Mouse (Mus musculus) embryo, embryonic 9.5 days (tissue): Measurements from ENCODE around the gene Cpm.

Source experiments
- DNase-seq: peaks from one replicate; pipeline ENCODE4 v3.0.0-alpha.2; 2017; ENCODE audit errors: extremely low spot score

The Cpm gene

DNA sequence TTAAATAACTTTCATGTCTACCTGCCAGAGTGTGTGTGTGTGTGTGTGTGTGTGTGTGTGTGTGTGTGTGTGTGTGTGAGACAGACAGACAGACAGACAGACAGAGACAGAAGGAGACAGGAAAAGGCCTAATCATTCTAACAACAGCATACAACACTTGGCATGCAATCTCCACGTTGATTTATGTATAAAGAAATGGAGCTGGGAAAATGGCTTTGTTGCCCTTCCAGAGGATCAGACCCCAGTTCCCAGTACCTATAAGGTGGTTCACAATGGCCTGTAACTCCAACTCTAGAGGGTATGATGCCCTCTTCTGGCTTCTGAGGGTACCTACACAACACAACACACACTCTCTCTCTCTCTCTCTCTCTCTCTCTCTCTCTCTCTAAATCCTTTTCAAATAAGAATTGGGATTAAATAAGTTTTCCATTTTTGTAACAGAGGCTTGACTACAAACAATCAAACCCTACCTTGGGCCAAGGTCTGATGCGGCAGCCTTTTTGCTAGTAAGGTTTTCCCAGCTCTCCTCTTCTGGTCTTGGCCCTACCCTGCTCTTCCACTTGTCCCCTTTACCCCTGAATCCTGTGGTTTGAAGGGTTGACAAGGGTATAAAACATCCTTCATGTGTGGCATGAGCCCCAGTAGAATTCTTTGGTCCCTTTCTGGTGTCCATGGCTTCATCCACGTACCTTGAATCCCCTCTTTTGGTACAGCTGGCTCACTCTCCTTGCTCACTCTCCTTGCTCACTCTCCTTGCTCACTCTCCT, 6.7 kb downstream of the Cpm start:
- DNase-seq: no peak

DNA sequence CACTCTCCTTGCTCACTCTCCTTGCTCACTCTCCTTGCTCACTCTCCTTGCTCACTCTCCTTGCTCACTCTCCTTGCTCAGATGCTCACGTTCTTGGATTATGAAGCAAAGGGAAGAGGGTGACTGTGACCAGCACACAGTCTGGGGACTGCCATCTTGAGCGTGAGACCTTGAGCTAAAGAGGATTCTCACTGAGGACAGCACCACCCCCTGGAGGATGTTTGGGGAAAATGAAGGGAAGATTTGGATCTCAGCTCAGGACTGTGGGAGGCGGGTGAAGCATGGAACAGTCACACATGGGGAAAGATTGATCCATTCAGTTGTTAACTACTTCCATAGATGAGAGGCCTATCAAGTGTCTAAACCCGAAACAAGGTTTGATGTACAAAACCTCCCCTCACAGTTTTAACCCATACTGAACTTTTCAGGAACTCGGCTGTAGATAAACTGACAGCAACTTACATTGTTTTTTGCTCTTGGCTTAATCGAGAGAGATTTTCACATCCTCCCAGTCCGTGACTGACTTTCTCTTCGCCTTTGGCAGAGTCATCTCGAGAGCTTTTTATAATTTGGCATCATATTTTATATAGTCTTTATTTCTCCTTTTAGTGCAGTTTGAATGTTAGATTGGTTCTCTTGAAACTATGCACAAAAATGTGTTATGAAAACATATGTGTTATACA, 7.9 kb downstream of the Cpm start:
- no peak for DNase-seq

DNA sequence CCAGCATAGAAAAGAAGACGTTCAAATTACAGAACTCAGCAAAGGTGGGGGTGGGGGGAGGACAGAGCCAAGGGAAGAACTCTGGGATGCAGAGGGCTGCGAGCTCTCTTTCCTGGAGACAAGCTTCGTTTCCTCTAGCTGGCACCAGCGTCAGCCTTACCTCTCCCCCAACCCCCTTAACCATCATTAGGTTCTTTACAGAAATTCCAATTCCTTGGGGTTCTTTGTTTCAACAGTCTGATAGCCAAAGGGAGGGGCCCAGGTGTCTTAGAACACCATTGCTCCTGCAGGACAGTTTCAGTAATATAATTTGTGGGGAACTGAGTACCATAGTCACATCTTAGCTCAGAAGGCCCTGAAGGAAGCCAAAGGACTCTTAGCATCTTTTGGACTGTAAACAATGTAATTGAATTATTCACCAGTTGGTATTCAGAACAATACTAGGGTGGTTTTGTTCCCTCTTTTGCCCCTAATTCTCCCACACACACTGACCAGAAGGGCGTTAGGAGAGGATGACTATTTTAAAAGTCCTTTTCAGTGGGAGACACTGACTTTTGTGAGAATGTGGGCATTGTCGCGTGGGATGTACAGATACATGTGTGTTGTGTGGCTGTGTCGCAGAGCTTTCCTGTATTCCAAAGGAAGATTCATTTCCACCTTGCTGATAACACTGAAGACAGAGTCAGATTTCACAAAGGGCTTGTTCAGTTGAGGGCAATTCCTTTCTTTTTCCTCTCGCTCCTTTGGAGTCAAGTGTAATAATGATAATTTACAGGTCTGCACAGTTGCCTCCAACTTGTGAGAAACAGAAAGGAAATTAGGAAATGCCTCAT, 8.7 kb downstream of the Cpm start:
- DNase-seq: no peak

DNA sequence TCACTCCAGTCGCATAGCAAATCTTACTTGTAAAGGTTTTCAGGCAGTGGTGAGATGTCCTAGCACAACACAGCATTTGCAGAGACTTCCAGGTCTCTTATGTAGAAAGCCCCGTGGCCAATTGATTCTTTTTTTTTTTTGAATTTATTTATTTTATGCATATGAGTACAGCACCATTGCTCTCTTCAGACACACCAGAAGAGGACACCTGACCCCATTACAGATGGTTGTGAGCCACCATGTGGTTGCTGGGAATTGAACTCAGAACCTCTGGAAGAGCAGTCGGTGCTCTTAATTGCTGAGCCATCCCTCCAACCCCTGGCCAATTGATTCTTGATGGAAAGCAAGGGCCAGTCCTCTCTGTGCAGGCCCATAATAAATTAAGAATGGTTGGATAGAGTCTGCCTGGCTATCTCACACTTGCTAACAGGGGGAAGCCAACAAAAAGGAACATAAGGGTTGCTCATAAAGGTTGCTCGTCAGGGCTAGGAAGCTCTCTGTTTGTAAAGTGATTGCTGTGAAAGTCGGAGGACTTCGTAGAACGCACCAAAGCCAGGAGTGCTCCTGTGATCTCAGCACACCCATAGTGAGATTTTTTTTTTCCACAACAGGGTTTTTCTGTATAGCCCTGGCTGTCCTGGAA, 9.4 kb downstream of the Cpm start:
- DNase-seq: no peak

DNA sequence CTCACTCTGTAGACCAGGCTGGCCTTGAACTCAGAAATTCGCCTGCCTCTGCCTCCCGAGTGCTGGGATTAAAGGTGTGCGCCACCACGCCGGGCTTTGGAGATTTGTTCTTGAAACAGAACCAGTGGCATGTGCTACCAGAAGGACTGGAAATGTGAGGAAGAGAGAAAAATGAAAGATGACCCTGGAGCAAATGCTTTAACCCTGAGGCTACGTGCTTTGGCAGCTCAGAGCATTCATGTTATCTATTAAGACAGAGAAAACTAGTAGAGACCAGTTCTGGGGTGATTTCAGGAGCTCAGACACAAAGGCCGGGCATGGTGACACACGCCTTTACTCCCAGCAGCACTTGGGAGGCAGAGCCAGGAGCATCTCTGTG, 9.9 kb downstream of the Cpm start:
- no peak for DNase-seq

DNA sequence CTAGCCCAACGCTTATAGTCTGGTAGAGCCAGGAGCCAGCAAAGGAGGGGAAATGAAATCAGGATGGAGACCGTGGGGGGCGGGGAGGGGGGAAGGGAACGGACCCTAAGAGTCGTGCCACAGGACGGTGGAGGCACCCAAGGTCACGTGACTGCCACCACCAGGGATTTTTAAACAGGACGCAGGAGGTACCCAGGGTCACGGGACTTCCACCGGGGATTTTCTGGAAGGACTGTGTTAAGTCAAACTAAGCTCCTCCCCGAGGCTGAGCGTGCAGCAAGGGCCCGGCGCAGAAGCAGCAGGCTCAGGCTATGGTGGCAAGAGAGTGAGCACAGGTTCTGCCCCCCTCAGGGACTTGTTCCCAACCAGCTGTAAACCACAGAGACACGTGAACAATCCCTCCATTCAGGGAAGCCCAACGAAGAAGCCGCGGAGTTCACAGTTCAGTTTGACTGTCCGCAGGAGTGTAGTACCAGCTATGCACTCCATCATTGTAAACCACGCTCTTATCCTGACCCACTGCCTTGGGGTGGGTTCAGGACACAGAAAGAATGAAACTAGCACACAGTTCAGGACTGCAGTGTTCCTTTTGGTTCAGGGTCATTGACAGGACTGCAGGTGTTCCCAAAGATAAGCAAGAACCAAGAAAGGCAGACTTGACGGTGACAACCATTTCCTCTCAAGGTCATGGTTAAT, 10.7 kb downstream of the Cpm start:
- no peak for DNase-seq

DNA sequence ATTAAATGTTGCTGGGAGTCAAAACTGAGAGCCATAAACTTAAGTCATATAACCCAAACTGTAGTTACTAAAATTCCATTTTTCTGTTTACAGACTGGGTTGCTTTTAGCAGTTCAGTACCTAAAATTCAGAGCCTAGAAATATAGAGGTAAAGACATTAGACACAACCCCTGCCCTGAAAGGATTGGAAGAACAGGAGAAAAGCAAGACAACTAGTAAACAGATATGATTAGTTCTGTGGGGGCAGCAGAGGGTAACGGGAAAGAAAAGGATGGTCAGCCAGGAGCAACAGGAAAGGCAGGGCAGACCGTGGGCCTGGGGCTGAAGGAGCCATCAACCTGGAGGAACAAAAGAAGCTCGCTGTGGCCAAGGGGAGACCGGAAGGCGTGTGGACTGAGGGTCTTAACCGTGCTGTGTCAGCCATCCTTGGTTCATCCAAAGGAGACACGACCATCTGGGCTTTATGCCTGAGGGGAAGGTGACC, 11.3 kb downstream of the Cpm start:
- no peak for DNase-seq

DNA sequence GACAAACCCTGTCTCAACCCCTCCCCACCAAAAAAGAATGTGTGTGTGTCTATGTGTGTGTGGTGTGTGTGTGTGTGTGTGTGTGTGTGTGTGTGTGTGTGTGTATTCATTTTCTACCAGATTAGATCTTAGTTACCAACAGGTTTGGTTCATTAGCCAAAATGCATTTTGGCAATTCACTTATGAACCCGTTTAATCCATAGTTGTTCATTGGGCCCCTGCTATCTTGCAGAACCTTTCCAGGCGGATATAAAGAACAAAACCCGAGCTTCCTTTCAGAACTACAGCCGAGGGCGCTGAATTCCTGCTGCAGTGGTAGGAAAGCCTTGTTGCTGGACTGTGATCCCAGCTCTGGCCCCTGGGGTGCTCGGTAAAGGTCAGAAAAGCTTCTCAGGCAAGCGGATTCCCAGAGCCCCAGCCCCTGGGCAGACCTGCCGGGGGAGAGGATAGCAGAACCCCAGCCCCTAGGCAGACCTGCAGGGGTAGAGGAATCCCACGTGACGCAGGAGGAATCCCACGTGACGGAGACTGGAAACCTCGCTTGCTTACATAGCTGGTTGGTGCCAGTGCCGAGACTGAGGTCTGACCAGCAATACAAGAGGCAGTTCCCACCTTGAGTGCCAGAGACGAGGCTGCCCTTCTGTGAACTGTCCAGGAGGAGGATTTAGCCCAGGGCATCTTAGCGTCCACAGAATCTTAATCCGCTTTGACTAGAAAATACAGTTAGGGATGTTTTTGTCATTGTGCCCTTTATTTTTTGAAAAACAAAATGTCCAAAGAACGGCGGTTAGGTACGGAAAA, 12.3 kb downstream of the Cpm start:
- no peak for DNase-seq

DNA sequence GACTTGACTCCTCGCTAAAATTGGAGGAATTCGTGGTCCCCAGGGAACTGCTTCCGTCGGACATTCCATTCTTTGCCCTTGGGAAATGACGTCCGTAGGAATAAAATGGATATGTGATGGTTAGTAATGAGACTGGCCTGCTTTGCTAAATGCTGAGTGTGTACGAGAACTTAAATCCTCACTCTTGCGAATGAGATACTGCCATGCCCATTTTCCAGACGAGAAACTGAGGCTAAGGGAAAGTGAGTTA, 12.8 kb downstream of the Cpm start:
- DNase-seq: no peak

DNA sequence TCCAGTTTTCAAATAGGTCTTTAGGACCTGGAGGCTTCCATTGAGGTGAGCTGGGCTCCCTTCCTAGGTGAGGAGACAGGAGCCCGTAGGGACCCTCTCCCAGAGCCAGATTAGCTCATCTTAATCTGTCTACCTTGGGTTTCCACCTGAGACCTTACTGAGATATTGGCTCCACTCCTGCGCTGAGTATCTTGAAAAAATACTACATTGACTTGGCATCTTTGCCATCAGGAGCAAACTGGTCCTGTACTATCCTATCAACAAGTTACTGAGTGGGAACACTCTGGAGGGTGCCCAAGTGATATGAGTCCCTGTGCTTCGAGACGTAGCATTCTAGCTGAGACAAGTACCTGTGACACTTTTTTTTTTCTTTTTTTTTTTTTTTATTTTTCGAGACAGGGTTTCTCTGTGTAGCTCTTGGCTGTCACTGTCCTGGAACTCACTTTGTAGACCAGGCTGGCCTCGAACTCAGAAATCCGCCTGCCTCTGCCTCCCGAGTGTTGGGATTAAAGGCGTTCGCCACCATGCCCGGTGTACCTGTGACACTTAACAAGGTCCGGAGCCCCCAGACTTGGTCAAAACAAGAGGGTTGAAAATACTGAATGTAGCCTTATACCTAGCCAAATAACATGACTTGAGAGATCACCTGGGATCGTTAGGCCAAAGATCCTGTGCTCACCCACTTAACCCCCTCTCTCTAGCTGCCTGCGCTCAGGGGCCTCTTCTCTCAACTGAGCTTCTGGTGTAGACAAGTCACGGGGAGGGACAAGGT, 13.4 kb downstream of the Cpm start:
- no peak for DNase-seq

DNA sequence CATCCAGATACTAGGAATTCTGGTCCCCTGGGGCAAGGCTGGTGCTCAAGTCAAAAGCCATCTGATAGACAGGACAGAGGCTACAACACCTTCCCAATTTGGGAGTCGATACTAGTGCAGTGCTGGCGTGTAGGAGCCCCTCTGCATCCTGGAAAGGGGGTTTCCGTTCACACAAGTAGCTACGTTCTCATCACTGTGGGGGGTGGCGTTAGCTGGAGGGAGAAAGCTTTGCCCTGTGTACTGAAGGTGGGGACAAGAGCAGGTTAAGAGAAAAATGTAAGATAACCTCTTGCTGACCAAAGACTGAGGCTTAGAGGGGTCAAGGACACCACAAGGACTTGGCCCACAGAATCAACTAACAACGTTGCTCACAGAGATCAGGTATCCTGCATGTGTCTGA, 14.0 kb downstream of the Cpm start:
- DNase-seq: no peak

DNA sequence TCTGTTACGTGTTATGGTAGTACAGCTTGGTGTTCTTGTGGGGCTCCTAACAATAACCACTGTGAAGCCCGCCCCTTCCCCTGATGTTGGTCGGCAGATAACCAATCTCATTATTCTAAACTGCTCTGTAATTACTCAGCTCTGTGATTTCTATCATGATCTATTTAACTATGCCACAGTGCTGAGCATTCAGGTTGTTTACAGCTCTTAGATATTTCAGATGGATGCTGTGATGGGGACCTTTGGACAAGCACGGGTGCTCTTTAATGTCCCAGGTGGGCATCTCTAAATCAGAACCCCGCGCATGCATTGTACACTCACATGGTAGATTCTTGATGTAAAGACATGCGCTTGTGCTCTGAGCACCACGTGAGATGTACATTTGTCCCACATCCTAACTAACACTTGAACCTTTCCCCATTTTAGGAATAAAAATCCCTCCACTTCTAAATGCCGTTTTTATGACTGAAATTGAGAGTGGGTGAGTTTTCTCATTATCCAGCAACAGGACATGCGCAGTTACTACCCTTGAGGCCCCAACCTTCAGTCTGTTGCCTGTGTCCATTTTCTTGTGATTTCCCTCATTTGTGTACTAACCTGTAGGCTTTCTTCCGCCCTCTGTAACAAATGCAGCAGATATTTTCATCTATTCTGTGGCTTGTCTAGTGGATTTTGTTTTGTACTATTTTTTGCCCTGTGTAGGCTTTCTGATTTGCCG, 14.6 kb downstream of the Cpm start:
- DNase-seq: no peak

DNA sequence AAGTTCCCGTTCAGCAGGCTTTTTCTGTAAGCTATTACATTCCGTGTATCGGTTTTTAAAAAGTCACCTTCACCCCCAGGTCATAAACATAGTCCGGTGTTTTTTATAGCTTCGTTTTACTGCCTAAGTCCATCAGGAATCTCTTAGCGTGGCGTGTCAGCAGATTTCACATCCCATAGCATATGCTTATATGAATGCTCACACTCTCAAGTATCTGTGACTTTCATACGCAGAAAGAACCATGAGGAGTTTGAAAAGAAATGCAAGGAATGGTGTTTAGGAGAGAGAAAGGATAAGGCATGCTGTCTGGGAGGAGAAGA, 15.1 kb downstream of the Cpm start:
- no peak for DNase-seq

DNA sequence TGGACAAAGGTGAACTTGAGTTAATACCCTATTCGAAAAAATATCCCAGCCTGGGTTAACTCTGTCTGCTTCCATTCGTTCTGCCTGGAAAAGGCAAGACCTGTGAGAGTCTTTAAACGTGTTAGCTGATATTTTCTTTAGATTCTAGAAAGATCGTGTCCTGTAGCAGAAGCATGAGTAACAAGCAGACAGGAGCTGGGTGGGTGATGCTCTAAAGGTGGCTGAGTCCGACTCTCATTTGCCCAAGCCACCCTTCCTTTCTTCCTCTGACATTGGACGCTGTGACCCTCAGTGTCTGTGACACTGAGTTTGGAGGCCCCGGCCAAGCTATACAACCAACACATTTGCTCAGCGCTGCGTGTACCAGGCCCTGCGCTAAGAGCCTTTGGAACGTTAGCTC, 15.5 kb downstream of the Cpm start:
- no peak for DNase-seq

DNA sequence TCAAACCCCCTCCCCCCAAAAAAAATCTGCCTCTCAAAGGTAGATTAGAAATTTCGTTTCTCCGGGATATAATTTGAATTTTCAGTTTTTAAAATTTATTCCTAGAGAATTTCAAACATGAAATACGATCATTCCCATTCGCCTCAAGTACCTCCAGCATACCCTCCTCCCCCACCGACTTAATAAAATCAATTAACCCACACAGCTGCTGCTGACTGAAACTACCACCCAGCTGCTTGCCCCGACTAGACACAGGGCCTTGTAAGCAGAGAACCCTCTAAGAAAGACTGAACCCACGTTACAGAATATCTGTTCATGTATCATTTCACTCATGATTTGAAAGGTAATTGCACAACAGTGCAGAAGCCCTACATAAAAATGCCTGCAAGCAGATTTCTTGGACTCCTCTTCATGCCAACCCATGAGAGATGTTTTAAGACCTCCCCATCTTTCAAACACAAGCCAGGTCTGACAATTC, 16.2 kb downstream of the Cpm start:
- DNase-seq: no peak

DNA sequence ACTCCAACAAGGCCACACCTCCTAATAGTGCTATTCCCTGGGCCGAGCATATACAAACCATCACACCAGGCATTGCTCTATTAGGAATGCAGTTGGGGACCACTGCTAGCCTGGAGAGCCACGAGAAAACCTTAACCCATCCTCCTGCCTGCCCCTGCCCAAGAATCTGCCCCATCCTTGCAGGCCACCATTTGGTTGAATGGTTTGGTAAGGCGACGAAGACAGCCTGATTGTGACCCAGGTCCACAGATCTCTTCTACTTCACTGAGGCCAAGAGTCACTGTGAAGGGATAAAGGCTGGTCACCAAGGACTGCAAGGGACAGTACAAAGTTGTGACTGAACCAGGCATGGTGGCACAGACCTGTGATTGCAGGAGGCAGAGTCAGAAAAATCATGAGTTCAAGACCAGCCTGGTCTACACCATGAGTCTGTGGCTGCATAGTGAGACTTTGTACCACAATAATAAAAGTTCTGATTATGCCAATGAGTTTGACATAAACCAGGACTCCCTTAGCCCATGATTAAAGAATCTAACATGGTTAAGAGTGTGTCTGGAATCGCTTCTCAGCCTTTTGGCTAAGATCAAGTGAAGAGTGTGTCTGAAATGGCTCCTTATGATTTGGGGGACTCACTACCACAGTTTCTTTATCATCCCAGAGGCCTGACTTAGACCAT, 17.3 kb downstream of the Cpm start:
- DNase-seq: no peak

DNA sequence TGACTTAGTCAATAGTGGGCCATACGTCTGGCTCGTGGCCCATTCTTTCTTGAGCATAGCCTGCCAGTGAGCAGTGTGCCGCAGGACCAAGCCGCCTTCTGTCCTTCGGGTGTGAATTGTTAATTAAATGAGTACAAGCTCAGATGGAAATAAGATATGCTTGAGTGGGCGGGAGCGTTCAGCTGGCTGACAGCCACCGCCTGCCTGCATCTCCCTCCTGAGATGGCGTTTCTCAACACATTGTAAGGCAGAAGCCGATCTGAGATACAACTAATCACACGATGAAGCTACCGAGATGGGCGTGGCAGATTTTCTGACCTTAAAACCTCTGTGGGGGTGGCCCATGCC, 17.8 kb downstream of the Cpm start:
- DNase-seq: no peak

DNA sequence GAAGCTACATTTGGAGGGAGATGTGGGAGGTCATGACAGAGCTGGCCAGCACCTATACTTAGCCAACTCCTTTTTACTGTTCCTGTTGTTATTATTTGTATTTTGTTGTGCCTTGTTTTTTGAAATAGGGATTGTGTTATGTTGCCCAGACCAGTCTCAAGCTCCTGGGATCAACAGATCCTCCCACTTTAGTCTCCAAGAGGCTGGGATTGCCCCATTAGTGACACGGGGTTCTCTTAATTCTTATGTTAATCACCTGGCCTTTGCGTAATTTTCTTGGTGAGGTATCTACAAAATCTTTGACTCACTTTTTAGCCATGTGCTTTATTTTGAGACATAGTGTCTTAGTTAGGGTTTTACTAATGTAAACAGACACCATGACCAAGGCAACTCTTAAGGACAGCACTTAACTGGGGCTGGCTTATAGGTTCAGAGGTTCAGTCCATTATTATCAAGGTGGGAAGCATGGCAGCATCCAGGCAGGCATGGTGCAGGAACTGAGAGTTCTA, 18.7 kb downstream of the Cpm start:
- no peak for DNase-seq

DNA sequence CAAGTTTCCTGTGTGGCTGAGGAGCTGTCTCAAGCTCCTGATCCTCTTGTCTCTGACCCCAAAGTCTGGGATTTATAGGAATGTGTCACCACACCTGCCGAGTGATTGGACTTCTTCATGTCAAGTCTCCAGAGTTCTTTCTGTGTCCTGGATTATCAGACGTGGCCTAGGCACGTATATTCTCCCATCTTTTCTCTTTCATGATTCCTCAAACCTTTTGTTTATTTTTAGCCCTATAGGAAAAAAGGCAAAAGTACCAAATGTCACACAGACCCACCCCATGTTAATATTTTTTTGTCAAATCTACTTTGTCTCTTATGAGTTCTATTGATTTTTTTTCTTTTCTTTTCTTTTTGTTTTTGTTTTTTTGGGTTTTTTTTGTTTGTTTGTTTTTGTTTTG, 19.3 kb downstream of the Cpm start:
- no peak for DNase-seq
